Mouse (Mus musculus) layer of hippocampus, adult 8-10 months (tissue): ENCODE results near the gene Camk1g. TPM values are rescaled to one million over a fixed set of nuclear protein-coding genes. Genes with fewer than 3 reads are reported as not detected.

Experiments
- DNase-seq, 2 experiments: peaks; one replicate each; pipeline ENCODE4 v3.0.0; 2022; ENCODE audit warnings: low spot score in 2 of 2
- total RNA-seq, 4 experiments: library from RNA; stranded (reverse); gene quantifications; 2 replicates each; pipeline ENCODE4 v1.2.4; 2022

Gene Camk1g
- total RNA-seq, 4 experiments from 2014 or later: 22.5 to 31.6 (median 27.1) TPM

GRCm38 (mm10) chr1:193334546-193334945 is 35.6 kb downstream of the Camk1g start:
- DNase-seq: peak in 1 of 2 experiments; percentile 15

GRCm38 (mm10) chr1:193333776-193334175 is 36.3 kb downstream of the Camk1g start:
- DNase-seq: peak in 1 of 2 experiments; percentile 4

GRCm38 (mm10) chr1:193332671-193333070 is 37.4 kb downstream of the Camk1g start:
- no peak for DNase-seq

GRCm38 (mm10) chr1:193332018-193332417 is 38.1 kb downstream of the Camk1g start:
- DNase-seq: no peak

GRCm38 (mm10) chr1:193330626-193331025 is 39.5 kb downstream of the Camk1g start:
- no peak for DNase-seq

GRCm38 (mm10) chr1:193330172-193330571 is 39.9 kb downstream of the Camk1g start:
- DNase-seq: peak; percentile 82 to 84

- DNase-seq: no peak
Measured at GRCm38 (mm10) chr1:193329557-193329956, 40.5 kb downstream of the Camk1g start.

GRCm38 (mm10) chr1:193327686-193328085 is 42.4 kb downstream of the Camk1g start:
- no peak for DNase-seq

- DNase-seq: peak in 1 of 2 experiments; percentile 41
Measured at GRCm38 (mm10) chr1:193327216-193327615, 42.9 kb downstream of the Camk1g start.

- DNase-seq: no peak
Measured at GRCm38 (mm10) chr1:193326456-193327145, 43.5 kb downstream of the Camk1g start.

- no peak for DNase-seq
Measured at GRCm38 (mm10) chr1:193325891-193326290, 44.2 kb downstream of the Camk1g start.

GRCm38 (mm10) chr1:193324224-193324623 is 45.9 kb downstream of the Camk1g start:
- no peak for DNase-seq

- no peak for DNase-seq
Measured at GRCm38 (mm10) chr1:193323686-193324085, 46.4 kb downstream of the Camk1g start.

GRCm38 (mm10) chr1:193320398-193320797 is 49.7 kb downstream of the Camk1g start:
- DNase-seq: no peak

- no peak for DNase-seq
Measured at GRCm38 (mm10) chr1:193319721-193320120, 50.4 kb downstream of the Camk1g start.

- no peak for DNase-seq
Measured at GRCm38 (mm10) chr1:193317159-193317559, 52.9 kb downstream of the Camk1g start.

- DNase-seq: no peak
Measured at GRCm38 (mm10) chr1:193316358-193316750, 53.7 kb downstream of the Camk1g start.

GRCm38 (mm10) chr1:193315705-193316357 is 54.3 kb downstream of the Camk1g start:
- no peak for DNase-seq

GRCm38 (mm10) chr1:193311596-193311995 is 58.5 kb downstream of the Camk1g start:
- DNase-seq: no peak

GRCm38 (mm10) chr1:193310519-193311085 is 59.5 kb downstream of the Camk1g start:
- DNase-seq: no peak

- DNase-seq: no peak
Measured at GRCm38 (mm10) chr1:193309785-193310518, 60.1 kb downstream of the Camk1g start.

GRCm38 (mm10) chr1:193306832-193307231 is 63.3 kb downstream of the Camk1g start:
- no peak for DNase-seq
